Mouse (Mus musculus) embryonic facial prominence, embryonic 11.5 days (tissue): ENCODE data around the gene Caskin2. TPM values are rescaled to one million over a fixed set of nuclear protein-coding genes. Genes with fewer than 3 reads are reported as not detected.
A peak's percentile ranks its signal among the peaks of the same experiment; 100 is the strongest.

Source experiments
- ATAC-seq: fragments of 200-750 bp; cut with Nextera tagmentation; replicated peaks from 2 replicates; pipeline ENCODE4 v1.8.0; 2017; ENCODE audit warnings: low read depth; ENCODE audit not compliant: insufficient number of reproducible peaks, low FRiP score, low TSS enrichment
- DNase-seq: peaks from one replicate; pipeline ENCODE4 v3.0.0-alpha.2; 2015; ENCODE audit warnings: low spot score
- H3K27ac ChIP-seq: fragments of 300-500 bp; sonication (generic); replicated peaks from 2 replicates; pipeline ENCODE4 v1.5.1; 2014; ENCODE audit warnings: mild to moderate bottlenecking, low read depth, low read length, control low read depth
- H3K27me3 ChIP-seq: fragments of 300-500 bp; sonication (generic); 2 replicates; pipeline ENCODE4 v1.6.1; 2014; ENCODE audit warnings: mild to moderate bottlenecking, low read length, moderate library complexity, mixed read lengths; ENCODE audit not compliant: control insufficient read depth, insufficient read depth
- H3K36me3 ChIP-seq: fragments of 300-500 bp; sonication (generic); replicated peaks from 2 replicates; pipeline ENCODE4 v1.6.1; 2014; ENCODE audit warnings: low read depth, mild to moderate bottlenecking, low read length, moderate library complexity, mixed read lengths; ENCODE audit not compliant: control insufficient read depth, insufficient read depth
- H3K4me1 ChIP-seq: fragments of 300-500 bp; sonication (generic); 2 replicates; pipeline ENCODE4 v1.6.1; 2014; ENCODE audit warnings: low read length, mixed read lengths; ENCODE audit not compliant: control insufficient read depth, insufficient read depth
- H3K4me2 ChIP-seq: fragments of 300-500 bp; sonication (generic); 2 replicates; pipeline ENCODE4 v1.6.1; 2014; ENCODE audit warnings: low read depth, mild to moderate bottlenecking, control low read depth, low read length, moderate library complexity
- H3K4me3 ChIP-seq: fragments of 300-500 bp; sonication (generic); 2 replicates; pipeline ENCODE4 v1.5.1; 2014; ENCODE audit warnings: low read depth, low read length, control low read depth
- H3K9ac ChIP-seq: fragments of 300-500 bp; sonication (generic); replicated peaks from 2 replicates; pipeline ENCODE4 v1.6.1; 2014; ENCODE audit warnings: mild to moderate bottlenecking, control low read depth, low read length
- H3K9me3 ChIP-seq: fragments of 300-500 bp; sonication (generic); replicated peaks from 2 replicates; pipeline ENCODE4 v1.6.1; 2016; ENCODE audit warnings: mild to moderate bottlenecking, low read length, inconsistent platforms, mixed read lengths; ENCODE audit not compliant: control insufficient read depth
- WGBS: fragments of 180-500 bp; shearing (Covaris S2); extraction: QIAGEN DNeasy Blood & Tissue Kit; methylation state at CpG from one replicate; pipeline ENCODE4 v1.1.7; 2014; 5-methylcytosine and 5-hydroxymethylcytosine counted together
- polyA plus RNA-seq: library from polyadenylated mRNA; unstranded; fragments of >200 nt; fragmentation: Nextera tagmentation; extraction: Ambion mirVana; gene quantifications from 2 replicates; pipeline ENCODE4 v1.2.1, GENCODE M21; 2014

Gene Caskin2
- polyA plus RNA-seq, 1 experiment from 2014 or later, result 11.9 TPM

GRCm38 (mm10) chr11:115792353-115792752 lies 21.1 kb downstream of the Caskin2 start:
- WGBS, result 87% methylated on average over 14 of the region's 14 CpGs
- ATAC-seq, result no peak
- Histone ChIP-seq H3K9me3 (no peaks in the 10 kb centered on the region), H3K9ac (no peak overlapping the region), H3K4me1 (no peaks in the 10 kb centered on the region), H3K4me3 (no peak overlapping the region), H3K4me2 (no peak overlapping the region), H3K27me3 (no peaks in the 10 kb centered on the region), H3K36me3 (peaks cover 12% of the 10 kb centered on the region), H3K27ac (no peak overlapping the region)
- no peak for DNase-seq

GRCm38 (mm10) chr11:115791919-115792318 lies 21.5 kb downstream of the Caskin2 start:
- Histone ChIP-seq H3K4me3 (no peak overlapping the region), H3K4me1 (no peaks in the 10 kb centered on the region), H3K9me3 (no peaks in the 10 kb centered on the region), H3K9ac (no peak overlapping the region), H3K27ac (no peak overlapping the region), H3K27me3 (no peaks in the 10 kb centered on the region), H3K4me2 (no peak overlapping the region), H3K36me3 (peaks cover 12% of the 10 kb centered on the region)
- WGBS, result 91% methylated on average over 16 of the region's 16 CpGs
- DNase-seq (no peak), ATAC-seq (no peak)

GRCm38 (mm10) chr11:115789787-115790186 lies 23.7 kb downstream of the Caskin2 start:
- no peak overlapping the region for H3K9ac ChIP-seq
- H3K9me3 ChIP-seq, result no peaks in the 10 kb centered on the region
- no peaks in the 10 kb centered on the region for H3K27me3 ChIP-seq
- WGBS, result 92% methylated on average over 7 of the region's 7 CpGs
- no peak overlapping the region for H3K4me3 ChIP-seq
- no peaks in the 10 kb centered on the region for H3K4me1 ChIP-seq
- DNase-seq (no peak), ATAC-seq (no peak)
- no peak overlapping the region for H3K4me2 ChIP-seq
- H3K36me3 ChIP-seq, result peaks cover 8% of the 10 kb centered on the region
- no peak overlapping the region for H3K27ac ChIP-seq

GRCm38 (mm10) chr11:115786473-115786872 lies 27.0 kb downstream of the Caskin2 start:
- ATAC-seq, result no peak
- no peak for DNase-seq
- H3K4me1 ChIP-seq, result no peaks in the 10 kb centered on the region; the same call in 1 of the 2 replicates
- H3K27ac ChIP-seq, result no peak overlapping the region
- WGBS, result 74% methylated on average over 6 of the region's 6 CpGs
- H3K9ac ChIP-seq, result no peak overlapping the region
- H3K27me3 ChIP-seq, result no peaks in the 10 kb centered on the region
- no peaks in the 10 kb centered on the region for H3K9me3 ChIP-seq
- peaks cover 2% of the 10 kb centered on the region for H3K36me3 ChIP-seq
- H3K4me2 ChIP-seq, result no peak overlapping the region
- H3K4me3 ChIP-seq, result no peak overlapping the region

GRCm38 (mm10) chr11:115780141-115781070 lies 33.0 kb downstream of the Caskin2 start:
- no peak overlapping the region for H3K4me2 ChIP-seq
- H3K9me3 ChIP-seq, result no peaks in the 10 kb centered on the region
- no peaks in the 10 kb centered on the region for H3K27me3 ChIP-seq
- no peak for ATAC-seq
- WGBS, result 13% methylated on average over 20 of the region's 20 CpGs
- no peaks in the 10 kb centered on the region; the same call in 1 of the 2 replicates for H3K36me3 ChIP-seq
- no peak overlapping the region for H3K4me3 ChIP-seq
- no peak overlapping the region for H3K27ac ChIP-seq
- 0 out of 2 replicates have a peak overlapping the region, but pooled peaks have one; percentile 4 for H3K9ac ChIP-seq
- peak; percentile 50 for DNase-seq
- peaks cover 8% of the 10 kb centered on the region for H3K4me1 ChIP-seq

- Histone ChIP-seq H3K27me3 (no peaks in the 10 kb centered on the region), H3K27ac (peak overlapping the region; percentile 43; the same call in 1 of the 2 replicates), H3K9ac (peak overlapping the region; percentile 14; the same call in 1 of the 2 replicates), H3K36me3 (no peaks in the 10 kb centered on the region), H3K4me2 (no peak overlapping the region), H3K9me3 (no peaks in the 10 kb centered on the region), H3K4me1 (peaks cover 10% of the 10 kb centered on the region), H3K4me3 (no peak overlapping the region)
- ATAC-seq (peak; percentile 77), DNase-seq (peak; percentile 38)
- WGBS, result 11% methylated on average over 9 of the region's 9 CpGs
Measured at GRCm38 (mm10) chr11:115779038-115779571, 34.3 kb downstream of the Caskin2 start.

GRCm38 (mm10) chr11:115777487-115778335 lies 35.7 kb downstream of the Caskin2 start:
- H3K4me3 ChIP-seq, result no peak overlapping the region
- no peaks in the 10 kb centered on the region for H3K36me3 ChIP-seq
- H3K27me3 ChIP-seq, result no peaks in the 10 kb centered on the region
- H3K27ac ChIP-seq, result 0 out of 2 replicates have a peak overlapping the region, but pooled peaks have one; percentile 41
- no peak for DNase-seq
- H3K4me1 ChIP-seq, result peaks cover 10% of the 10 kb centered on the region
- H3K9me3 ChIP-seq, result no peaks in the 10 kb centered on the region
- WGBS, result 79% methylated on average over 17 of the region's 17 CpGs
- H3K9ac ChIP-seq, result no peak overlapping the region
- no peak for ATAC-seq
- H3K4me2 ChIP-seq, result no peak overlapping the region
